Mouse (Mus musculus) liver, embryonic 15.5 days (tissue): Measurements from ENCODE around the gene Cyp4f40. TPM values are rescaled to one million over a fixed set of nuclear protein-coding genes. Genes with fewer than 3 reads are reported as not detected.
"Not testable (repeated sequence)": the region's sequence is repeated elsewhere in the genome, so short reads cannot be mapped to it uniquely, and the experiment has no call there.

ENCODE experiments used
- ATAC-seq: fragments of 200-750 bp; cut with Nextera tagmentation; 2 replicates; pipeline ENCODE4 v1.8.0; 2017; ENCODE audit warnings: moderate number of reproducible peaks, mild to moderate bottlenecking, moderate library complexity; ENCODE audit not compliant: insufficient read depth
- H3K27ac ChIP-seq: fragments of 300-500 bp; sonication (generic); replicated peaks from 2 replicates; pipeline ENCODE4 v1.5.1; 2015; ENCODE audit warnings: mild to moderate bottlenecking, inconsistent platforms
- H3K27me3 ChIP-seq: fragments of 300-500 bp; sonication (generic); 2 replicates; pipeline ENCODE4 v1.6.1; 2015; ENCODE audit warnings: mild to moderate bottlenecking, inconsistent platforms
- H3K36me3 ChIP-seq: fragments of 300-500 bp; sonication (generic); replicated peaks from 2 replicates; pipeline ENCODE4 v1.6.1; 2015; ENCODE audit warnings: moderate library complexity, mild to moderate bottlenecking, inconsistent platforms
- H3K4me1 ChIP-seq: fragments of 300-500 bp; sonication (generic); replicated peaks from 2 replicates; pipeline ENCODE4 v1.6.1; 2015; ENCODE audit warnings: inconsistent platforms
- H3K4me2 ChIP-seq: fragments of 300-500 bp; sonication (generic); 2 replicates; pipeline ENCODE4 v1.6.1; 2015; ENCODE audit warnings: moderate library complexity, mild to moderate bottlenecking, inconsistent platforms
- H3K4me3 ChIP-seq: fragments of 300-500 bp; sonication (generic); replicated peaks from 2 replicates; pipeline ENCODE4 v1.5.1; 2015; ENCODE audit warnings: mild to moderate bottlenecking, inconsistent platforms
- H3K9ac ChIP-seq: fragments of 300-500 bp; sonication (generic); 2 replicates; pipeline ENCODE4 v1.6.1; 2015; ENCODE audit warnings: moderate library complexity, mild to moderate bottlenecking, inconsistent platforms
- H3K9me3 ChIP-seq: fragments of 300-500 bp; sonication (generic); replicated peaks from 2 replicates; pipeline ENCODE4 v1.6.1; 2016; ENCODE audit warnings: inconsistent platforms
- WGBS: fragments of 180-500 bp; shearing (Covaris S2); methylation state at CpG from one replicate; pipeline ENCODE4 v1.1.7; 2015; ENCODE audit warnings: mixed read lengths; ENCODE audit not compliant: insufficient replicate concordance; 5-methylcytosine and 5-hydroxymethylcytosine counted together
- polyA plus RNA-seq: library from polyadenylated mRNA; unstranded; fragments of >200 nt; fragmentation: Nextera tagmentation; extraction: Ambion mirVana; gene quantifications from 2 replicates; pipeline ENCODE4 v1.2.1, GENCODE M21; 2015

Gene Cyp4f40
- polyA plus RNA-seq, 1 experiment from 2014 or later = not detected

DNA sequence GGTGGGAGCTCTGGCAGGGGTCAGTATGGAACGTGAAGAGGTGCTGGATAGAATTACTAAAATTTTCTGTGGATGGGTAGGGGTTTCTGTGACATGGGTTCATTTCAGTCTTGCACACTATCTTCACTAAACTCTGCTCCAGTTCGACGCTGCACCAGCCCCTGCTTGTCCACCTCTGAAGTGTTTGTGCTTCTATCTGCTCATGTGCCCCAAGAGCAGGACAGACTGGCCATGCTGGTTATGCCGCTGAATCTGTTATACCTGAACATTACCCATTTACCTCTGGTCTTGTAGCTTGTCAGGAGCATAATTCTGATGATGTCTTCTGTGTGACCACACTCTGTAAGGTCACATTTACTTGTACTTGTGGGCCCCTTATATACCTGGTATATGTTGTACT is 12.1 kb upstream of the Cyp4f40 start:
- Histone ChIP-seq H3K9ac (no peak overlapping the region), H3K4me2 (no peak overlapping the region), H3K27ac (no peak overlapping the region), H3K27me3 (no peaks in the 10 kb centered on the region), H3K4me3 (no peak overlapping the region), H3K36me3 (no peaks in the 10 kb centered on the region), H3K4me1 (no peaks in the 10 kb centered on the region), H3K9me3 (no peaks in the 10 kb centered on the region)
- no peak for ATAC-seq
- WGBS = 66% methylated on average over 4 of the region's 4 CpGs

DNA sequence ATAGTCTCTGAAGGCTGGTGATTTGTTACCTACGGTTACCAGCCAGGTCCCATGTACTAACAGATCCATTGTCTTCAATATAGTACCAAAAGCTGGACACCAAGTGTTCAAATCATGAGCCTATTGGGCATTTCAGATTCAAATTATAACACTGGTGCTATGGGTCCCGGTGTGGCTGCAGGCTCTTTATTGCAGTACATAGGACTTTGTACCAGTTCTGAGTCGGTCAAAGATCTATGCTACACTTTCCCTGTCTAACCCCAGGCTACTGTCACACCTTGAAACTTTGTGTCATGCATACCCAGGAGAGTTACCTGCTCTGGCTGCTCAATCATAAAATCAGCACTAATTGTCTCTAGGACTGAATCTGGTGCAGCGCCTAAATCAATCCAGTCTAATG is 4.8 kb upstream of the Cyp4f40 start:
- no peaks in the 10 kb centered on the region for H3K36me3 ChIP-seq
- no peak overlapping the region for H3K9ac ChIP-seq
- ATAC-seq = no peak
- no peak overlapping the region for H3K4me2 ChIP-seq
- H3K27me3 ChIP-seq = no peaks in the 10 kb centered on the region
- no peaks in the 10 kb centered on the region for H3K4me1 ChIP-seq
- no peaks in the 10 kb centered on the region for H3K9me3 ChIP-seq
- no peak overlapping the region for H3K4me3 ChIP-seq
- 69% methylated on average over 4 of the region's 4 CpGs for WGBS
- no peak overlapping the region for H3K27ac ChIP-seq

DNA sequence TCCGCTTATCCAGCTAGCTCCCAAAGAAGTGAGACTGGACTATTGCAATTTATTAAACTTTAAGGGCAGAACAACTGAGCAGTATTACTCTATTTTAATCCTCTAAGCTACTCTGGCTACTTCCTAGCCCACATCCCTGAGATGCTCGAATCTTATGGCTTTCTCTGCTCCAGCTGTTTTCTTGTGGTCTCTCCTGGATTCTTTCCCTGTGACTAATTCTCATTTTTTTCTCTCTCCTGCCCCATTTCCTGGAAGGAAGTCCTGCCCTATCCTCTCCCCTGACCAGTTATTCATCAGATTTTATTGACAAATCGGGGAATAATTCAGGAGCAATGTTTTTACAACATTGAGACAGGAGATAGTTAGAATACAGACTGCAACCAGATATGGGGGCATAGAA is 1.7 kb upstream of the Cyp4f40 start:
- ATAC-seq = no peak
- no peaks in the 10 kb centered on the region for H3K27me3 ChIP-seq
- H3K4me2 ChIP-seq = no peak overlapping the region
- 43% methylated on average over 3 of the region's 3 CpGs for WGBS
- no peaks in the 10 kb centered on the region for H3K4me1 ChIP-seq
- no peak overlapping the region for H3K9ac ChIP-seq
- no peak overlapping the region for H3K27ac ChIP-seq
- H3K36me3 ChIP-seq = no peaks in the 10 kb centered on the region
- no peak overlapping the region for H3K4me3 ChIP-seq
- no peaks in the 10 kb centered on the region for H3K9me3 ChIP-seq

DNA sequence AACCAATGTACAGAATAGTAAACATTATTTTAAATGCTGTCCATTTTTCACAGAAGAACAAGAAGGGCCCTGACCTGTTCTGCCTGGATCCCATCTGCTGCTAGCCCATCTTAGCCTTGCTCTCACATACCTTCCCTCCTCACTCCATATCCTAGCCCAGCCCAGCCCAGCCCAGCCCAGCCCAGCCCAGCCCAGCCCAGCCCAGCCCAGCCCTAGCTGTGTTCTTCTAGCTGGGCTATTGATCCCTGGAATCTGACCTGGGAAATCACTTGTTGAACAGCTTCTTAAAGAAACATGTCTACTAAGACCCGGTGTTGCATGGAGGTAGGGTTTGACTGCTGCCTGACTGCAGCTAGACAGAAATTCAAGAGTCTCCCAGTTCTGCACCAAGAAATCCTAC is 454 bp upstream of the Cyp4f40 start:
- ATAC-seq = no peak
- H3K4me3 ChIP-seq = no peak overlapping the region
- no peaks in the 10 kb centered on the region for H3K9me3 ChIP-seq
- H3K4me2 ChIP-seq = no peak overlapping the region
- 46% methylated on average over 1 of the region's 1 CpGs for WGBS
- H3K27ac ChIP-seq = no peak overlapping the region
- no peaks in the 10 kb centered on the region for H3K27me3 ChIP-seq
- no peaks in the 10 kb centered on the region for H3K36me3 ChIP-seq
- H3K4me1 ChIP-seq = no peaks in the 10 kb centered on the region
- no peak overlapping the region for H3K9ac ChIP-seq

DNA sequence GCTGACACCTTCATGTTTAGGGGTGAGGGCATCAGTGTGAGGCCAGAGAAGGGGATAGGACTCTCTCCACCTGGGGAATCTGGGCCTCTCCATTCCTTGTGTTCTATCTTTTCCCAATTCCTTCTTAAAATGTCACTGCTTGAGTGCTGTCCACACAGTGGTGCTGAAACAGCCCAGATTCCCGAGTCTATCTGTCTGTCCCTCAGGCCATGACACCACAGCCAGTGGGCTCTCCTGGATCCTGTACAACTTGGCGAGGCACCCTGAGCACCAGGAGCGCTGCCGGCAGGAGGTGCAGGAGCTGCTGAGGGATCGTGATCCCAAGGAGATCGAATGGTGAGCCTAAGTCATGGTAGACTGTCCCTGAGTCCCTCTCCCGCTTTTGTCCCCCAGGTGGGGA is 15.3 kb downstream of the Cyp4f40 start:
- H3K27ac ChIP-seq = no peak overlapping the region
- H3K9me3 ChIP-seq = no peaks in the 10 kb centered on the region
- no peak overlapping the region for H3K4me3 ChIP-seq
- H3K9ac ChIP-seq = no peak overlapping the region
- no peaks in the 10 kb centered on the region for H3K36me3 ChIP-seq
- no peak for ATAC-seq
- H3K4me2 ChIP-seq = no peak overlapping the region
- 60% methylated on average over 7 of the region's 7 CpGs for WGBS
- no peaks in the 10 kb centered on the region for H3K4me1 ChIP-seq
- H3K27me3 ChIP-seq = no peaks in the 10 kb centered on the region

DNA sequence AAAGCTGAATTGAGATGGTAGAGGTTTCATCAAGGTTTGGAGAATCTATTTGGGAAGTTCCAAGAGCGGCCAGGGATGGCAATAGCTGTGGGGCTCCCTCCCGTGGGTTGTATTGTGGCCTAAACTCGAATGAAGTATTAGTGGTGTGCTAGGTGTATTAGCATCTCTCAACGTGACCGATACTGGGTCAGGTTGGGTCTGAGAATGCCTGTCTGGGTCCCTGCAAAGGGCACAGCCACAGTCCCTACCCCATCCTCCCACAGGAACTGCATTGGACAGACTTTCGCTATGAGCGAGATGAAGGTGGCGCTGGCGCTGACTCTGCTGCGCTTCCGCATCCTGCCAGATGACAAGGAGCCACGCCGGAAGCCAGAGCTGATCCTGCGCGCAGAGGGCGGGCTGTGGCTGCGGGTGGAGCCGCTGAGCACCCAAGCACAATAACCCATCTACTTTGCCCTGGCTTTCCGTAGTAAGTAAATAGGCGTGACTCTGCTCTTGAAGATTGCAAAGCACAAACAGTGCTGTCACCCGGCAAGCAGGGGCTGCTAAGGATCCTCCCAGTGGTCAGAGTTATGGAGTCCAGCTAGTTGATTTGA is 17.4 kb downstream of the Cyp4f40 start:
- H3K36me3 ChIP-seq = no peaks in the 10 kb centered on the region
- H3K27me3 ChIP-seq = no peaks in the 10 kb centered on the region
- no peak for ATAC-seq
- H3K9ac ChIP-seq = no peak overlapping the region
- peak overlapping the region; percentile 10; the same call in 1 of the 2 replicates for H3K4me2 ChIP-seq
- 32% methylated on average over 21 of the region's 21 CpGs for WGBS
- no peak overlapping the region for H3K4me3 ChIP-seq
- H3K27ac ChIP-seq = no peak overlapping the region
- H3K9me3 ChIP-seq = no peaks in the 10 kb centered on the region
- H3K4me1 ChIP-seq = no peaks in the 10 kb centered on the region

DNA sequence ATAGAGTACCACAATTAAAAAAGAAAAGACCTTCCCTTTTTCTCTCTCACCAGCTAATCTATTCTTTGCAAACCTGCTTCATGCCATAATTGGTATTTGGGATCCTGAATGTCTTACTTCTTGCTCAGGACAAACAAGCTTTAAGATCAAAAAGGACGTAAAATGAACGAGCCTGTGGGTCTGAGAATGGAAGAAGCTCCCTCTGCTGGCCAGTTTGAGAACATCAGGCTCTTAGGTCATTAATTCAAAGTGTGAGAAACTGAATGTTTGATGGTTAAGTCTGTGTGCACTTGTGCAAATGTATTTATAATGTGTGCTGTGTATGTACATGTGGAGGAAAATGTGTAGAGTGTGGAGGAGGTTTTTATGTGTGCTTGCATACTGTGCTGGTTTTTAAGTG is 21.7 kb downstream of the Cyp4f40 start:
- H3K9ac ChIP-seq = no peak overlapping the region
- H3K4me2 ChIP-seq = no peak overlapping the region
- 0 out of 2 replicates have a peak, but pooled peaks cover 6% of the 10 kb centered on the region for H3K4me1 ChIP-seq
- no peak overlapping the region for H3K27ac ChIP-seq
- H3K9me3 ChIP-seq = no peaks in the 10 kb centered on the region
- no peak overlapping the region for H3K4me3 ChIP-seq
- 14% methylated on average over 2 of the region's 2 CpGs for WGBS
- no peak for ATAC-seq
- no peaks in the 10 kb centered on the region for H3K36me3 ChIP-seq
- no peaks in the 10 kb centered on the region for H3K27me3 ChIP-seq

DNA sequence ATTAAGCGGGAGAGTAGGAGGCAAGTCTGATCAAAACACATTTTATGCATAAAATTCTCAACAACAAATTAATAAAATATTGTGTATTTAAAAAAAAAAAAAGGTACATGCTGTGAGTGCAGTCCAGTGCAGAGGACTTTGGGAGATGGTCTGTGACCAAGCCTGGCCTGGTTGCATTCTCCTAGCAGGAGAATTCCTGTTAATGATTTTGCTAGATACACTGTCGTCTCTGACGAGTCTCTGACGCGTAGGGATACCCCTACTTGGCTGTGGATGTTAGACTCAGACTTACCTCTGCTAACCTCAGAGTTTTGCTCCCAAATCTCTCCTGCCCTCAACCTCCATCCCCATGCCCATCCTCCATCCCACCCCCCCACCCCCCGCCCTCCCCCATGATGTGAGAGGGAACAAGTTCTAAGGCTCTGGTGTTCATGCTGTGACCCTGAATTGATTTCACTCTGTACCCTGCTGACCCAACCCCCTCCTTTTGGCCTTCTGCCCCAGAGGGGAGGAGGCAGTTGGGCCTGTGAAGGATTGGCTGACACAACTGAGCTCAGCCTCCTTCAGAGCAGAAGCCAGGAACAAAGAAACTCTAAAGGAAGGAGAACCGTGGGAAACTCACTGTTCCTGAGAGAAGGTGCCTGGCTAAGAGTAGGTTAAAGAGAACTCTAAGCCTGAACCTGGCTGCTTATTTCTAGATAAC is 26.5 kb downstream of the Cyp4f40 start, which contains the start of gene Cyp4f15:
Cyp4f15 (plus strand) TSS at position 580 of the 703 bp plus-strand sequence.
- Histone ChIP-seq H3K4me2 (peak within 1 kb of the TSS; percentile 49), H3K9ac (no peak within 1 kb of the TSS), H3K27me3 (no peaks in the 10 kb centered on the region), H3K27ac (peak within 1 kb of the TSS; percentile 51), H3K4me1 (0 out of 2 replicates have a peak, but pooled peaks cover 6% of the 10 kb centered on the region), H3K4me3 (peak within 1 kb of the TSS; percentile 20), H3K36me3 (no peaks in the 10 kb centered on the region), H3K9me3 (no peaks in the 10 kb centered on the region)
- ATAC-seq = peak; percentile 83
- 25% methylated on average over 7 of the region's 7 CpGs for WGBS

DNA sequence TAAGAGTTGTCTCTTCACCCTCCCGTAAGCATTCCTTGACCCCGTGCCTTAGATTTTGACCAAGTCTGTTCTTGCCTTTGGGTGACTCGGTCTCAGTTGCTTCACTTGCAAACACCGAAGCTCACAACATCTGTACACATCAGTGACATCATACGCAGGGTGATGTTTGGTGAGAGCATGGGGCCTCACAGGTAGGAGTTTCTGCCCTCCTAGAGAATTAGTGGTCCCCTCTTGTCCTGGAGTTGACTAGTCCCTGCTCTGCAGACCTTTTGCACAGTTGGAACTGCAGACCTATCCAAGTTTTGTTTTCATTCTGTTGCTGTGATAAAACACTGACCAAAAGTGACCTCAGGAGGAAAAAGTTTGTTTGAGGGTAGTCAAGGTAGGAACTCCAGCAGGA is 28.0 kb downstream of the Cyp4f40 start:
- Histone ChIP-seq H3K4me2 (peak overlapping the region; percentile 49), H3K4me1 (peaks cover 6% of the 10 kb centered on the region; the same call in 1 of the 2 replicates), H3K36me3 (no peaks in the 10 kb centered on the region), H3K27ac (no peak overlapping the region), H3K27me3 (no peaks in the 10 kb centered on the region), H3K9ac (no peak overlapping the region), H3K9me3 (no peaks in the 10 kb centered on the region), H3K4me3 (no peak overlapping the region)
- WGBS = 63% methylated on average over 5 of the region's 5 CpGs
- no peak for ATAC-seq

DNA sequence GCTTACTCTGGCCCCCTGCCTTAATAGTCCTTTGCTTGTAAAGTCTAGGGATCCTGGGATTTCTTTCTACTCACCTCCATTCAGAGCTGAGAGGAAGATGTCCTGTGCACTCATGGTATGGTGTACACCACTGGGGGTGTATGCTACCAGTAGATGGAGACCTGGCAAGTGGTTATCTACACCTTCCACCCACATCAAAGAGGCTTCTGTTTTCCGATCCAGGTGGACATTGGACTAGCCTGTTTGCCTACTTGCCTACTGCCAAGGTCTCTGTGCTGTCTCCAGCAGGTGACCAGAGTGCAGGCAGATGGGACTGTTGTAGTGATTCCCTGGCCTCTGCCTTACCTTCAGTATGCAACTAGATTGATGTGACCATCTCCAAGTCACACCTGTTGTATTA is 32.3 kb downstream of the Cyp4f40 start:
- Histone ChIP-seq H3K27me3 (no peaks in the 10 kb centered on the region), H3K36me3 (peaks cover 4% of the 10 kb centered on the region), H3K9ac (no peak overlapping the region), H3K9me3 (no peaks in the 10 kb centered on the region), H3K4me2 (no peak overlapping the region), H3K27ac (no peak overlapping the region), H3K4me3 (no peak overlapping the region), H3K4me1 (no peaks in the 10 kb centered on the region; the same call in 1 of the 2 replicates)
- 65% methylated on average over 1 of the region's 1 CpGs for WGBS
- ATAC-seq = peak; percentile 70

DNA sequence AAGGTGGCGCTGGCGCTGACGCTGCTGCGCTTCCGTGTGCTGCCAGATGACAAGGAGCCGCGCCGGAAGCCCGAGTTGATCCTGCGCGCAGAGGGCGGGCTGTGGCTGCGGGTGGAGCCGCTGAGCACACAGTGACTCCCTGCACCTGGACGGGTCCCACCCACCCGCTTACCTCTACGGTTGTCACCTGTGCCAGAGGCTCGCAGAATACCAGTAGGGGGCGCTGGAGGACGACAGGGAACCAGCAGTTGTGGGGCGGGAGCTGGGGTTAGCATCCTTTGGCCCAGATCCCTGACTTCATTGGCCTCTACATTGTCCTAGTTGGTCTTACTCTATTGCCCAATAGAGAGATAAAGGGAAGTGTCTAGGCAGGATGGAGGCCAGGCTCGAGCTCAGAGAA is 44.1 kb downstream of the Cyp4f40 start:
- Histone ChIP-seq H3K9ac (no peak overlapping the region), H3K4me1 (no peaks in the 10 kb centered on the region), H3K27ac (no peak overlapping the region), H3K36me3 (0 out of 2 replicates have a peak, but pooled peaks cover 6% of the 10 kb centered on the region), H3K4me2 (no peak overlapping the region), H3K27me3 (no peaks in the 10 kb centered on the region), H3K9me3 (no peaks in the 10 kb centered on the region), H3K4me3 (no peak overlapping the region)
- ATAC-seq = no peak
- WGBS = 40% methylated on average over 22 of the region's 22 CpGs

DNA sequence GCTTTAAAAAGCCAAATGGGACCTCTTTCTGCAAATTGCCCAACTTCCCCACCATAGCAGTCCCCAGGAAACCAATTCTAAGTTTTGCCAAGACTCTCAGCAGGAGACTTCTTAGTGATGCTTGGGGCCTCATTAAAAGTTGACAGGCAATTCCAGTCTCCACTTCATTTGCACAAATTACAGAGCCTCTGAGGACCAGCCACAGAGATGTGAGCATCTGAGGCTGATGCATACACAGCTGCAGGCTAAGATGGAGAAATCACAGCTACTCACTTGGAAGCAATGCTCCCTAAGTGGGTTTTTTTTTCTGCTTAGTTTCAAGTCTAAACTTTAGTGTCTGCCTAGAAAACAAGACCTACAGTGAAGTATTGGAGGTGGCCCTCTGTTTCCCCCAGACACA is 51.8 kb downstream of the Cyp4f40 start:
- H3K27me3 ChIP-seq, H3K4me2 ChIP-seq, H3K4me1 ChIP-seq, H3K9ac ChIP-seq, H3K4me3 ChIP-seq, H3K9me3 ChIP-seq, H3K36me3 ChIP-seq, ATAC-seq, H3K27ac ChIP-seq: not testable (repeated sequence)
